Mouse (Mus musculus) thymus, adult 18-20 months (tissue): ENCODE results near the gene Trim42.

Source experiments
- DNase-seq, 2 experiments: peaks; one replicate each; pipeline ENCODE4 v3.0.0; 2022; ENCODE audit warnings: mixed read lengths in 2 of 2

The Trim42 gene

DNA sequence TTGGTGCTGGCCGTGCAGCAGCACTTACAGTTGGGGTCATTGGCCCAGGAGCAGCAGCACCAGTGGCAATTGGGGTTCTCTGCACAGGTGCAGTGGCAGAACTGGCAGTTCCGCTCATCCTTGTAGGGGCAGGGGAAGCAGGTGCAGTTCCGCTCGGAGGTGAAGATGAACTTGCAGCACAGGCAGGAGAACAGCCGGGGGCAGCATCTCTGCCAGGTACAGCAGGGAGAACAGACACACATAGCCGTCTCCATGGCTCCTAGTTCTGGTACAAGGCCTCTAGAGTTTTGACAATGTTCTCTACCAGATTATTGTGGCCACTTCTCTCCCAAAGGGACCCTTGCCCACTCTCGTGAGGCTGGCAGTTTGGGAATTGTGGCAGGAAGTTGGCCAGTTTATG, at the start of gene Trim42:
Gene Trim42, minus strand, starts transcription at position 368 of the 400 bp plus-strand sequence.
- DNase-seq = no peak

DNA sequence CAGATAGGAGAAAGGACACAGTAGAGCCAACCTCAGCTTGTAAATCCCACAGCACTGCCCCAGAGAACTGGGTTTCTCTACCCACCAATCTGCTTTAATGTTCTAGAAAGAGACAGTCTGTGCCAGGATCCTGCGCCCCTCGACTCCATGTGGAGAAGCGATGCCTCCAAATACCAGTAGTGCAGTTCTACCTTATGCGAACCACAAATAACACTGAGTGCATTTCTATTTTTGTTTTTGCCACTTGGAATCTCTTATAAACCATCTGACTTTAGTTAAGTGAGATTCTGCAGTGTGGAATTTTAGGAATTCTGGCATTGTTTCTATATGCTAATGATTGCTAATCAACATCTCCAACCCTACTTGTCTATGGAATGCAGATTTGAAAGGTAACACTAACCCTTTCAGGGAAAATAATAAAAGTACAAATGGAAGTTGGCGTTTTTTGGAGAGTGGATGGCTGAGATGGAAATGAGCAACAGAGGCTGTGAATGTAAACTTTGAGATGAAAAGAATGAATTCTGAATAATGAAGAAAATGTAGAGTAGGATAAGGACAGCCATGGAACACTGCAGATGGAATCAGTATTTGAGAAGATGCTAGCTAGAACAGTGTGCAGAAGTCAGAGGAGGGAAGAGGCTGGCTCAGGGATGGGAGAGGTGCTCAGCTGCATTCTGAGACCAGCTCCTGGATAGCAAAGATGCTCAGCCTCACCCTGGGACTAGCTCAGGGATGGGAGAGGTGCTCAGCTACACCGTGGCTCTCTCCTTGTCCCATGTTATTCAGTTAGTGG, 45.3 kb upstream of the Trim42 start:
- no peak for DNase-seq

DNA sequence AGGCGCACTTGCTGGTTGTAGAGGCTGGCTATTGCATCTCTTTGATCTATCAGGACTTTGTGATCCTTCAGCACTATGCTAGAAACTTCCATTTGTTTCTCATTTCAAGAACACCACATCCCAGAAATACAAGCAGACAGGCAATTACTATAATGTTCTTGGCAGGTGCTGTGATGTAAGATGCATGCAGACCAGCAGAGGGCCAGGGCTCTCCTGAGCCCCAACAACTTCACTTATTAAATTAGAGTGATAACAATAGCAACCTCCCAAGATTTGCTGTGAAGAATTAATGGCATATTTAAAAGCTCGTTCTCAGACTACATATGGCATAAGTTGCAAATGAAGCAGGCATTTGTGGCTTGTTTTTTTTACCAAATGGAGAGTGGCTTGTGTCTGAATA, 38.4 kb upstream of the Trim42 start:
- DNase-seq = no peak

DNA sequence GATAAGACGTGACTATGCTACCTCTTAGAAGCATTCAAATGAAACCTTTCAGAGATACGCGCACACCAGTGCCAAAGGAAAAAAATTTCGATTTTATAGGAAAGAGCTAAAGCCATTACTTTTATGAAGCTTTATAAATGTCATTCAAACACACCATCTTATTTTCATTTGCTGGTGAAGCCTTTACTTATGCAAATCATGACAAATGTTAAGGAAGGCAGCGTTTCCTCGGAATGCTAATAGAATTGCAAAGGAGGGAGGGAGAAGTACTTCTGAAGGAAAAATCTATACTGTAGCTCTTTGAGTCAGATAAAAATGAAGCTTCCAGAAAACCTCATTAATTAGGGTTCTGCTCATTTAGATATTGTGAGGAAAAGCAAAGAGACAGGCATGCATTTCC, 13.3 kb downstream of the Trim42 start:
- no peak for DNase-seq

DNA sequence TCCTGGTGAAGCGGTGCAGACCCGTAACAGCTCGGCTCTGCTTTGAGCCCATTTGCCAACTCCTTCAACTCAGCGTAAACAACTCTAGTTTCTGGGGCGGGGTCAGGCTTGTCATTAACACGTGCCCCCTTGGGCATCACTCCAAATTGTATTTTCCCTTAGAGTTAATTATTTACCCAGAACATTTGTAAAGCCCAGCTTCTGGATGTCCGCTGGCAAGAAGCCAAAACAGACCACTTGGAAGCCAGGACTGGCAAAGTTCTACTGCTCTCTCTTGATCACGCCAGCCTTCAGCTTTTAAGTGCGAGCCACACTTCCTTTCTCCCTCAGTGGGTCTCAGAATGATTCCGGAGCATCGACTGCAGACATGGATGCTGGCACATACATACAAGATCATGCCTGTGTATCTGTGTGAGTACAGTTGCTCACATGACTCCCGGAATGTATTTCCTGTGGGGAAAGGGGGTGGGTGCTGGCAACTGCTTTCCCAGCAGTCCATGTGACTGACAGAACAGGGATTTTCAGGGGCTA, 24.9 kb downstream of the Trim42 start:
- DNase-seq = no peak

DNA sequence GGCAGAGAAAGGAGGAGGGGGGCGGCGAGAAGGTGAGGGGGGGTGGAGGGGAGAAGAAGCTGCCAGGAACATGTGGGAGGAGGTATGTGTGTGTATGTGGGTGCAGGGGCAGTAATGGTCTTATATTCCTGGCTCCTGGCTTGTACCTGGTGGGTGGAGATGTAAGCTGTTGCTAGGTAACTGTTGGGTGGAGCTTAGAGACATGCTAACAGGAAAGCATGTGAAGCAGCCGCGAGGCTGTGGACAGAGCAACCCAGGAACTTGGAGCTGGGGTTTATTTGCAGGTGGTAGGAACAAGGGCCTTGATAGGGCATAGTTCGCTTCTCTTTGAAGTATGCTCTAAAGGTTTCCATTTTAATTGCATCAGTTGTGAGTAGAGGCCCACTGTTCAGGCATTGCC, 28.0 kb downstream of the Trim42 start:
- DNase-seq = no peak

DNA sequence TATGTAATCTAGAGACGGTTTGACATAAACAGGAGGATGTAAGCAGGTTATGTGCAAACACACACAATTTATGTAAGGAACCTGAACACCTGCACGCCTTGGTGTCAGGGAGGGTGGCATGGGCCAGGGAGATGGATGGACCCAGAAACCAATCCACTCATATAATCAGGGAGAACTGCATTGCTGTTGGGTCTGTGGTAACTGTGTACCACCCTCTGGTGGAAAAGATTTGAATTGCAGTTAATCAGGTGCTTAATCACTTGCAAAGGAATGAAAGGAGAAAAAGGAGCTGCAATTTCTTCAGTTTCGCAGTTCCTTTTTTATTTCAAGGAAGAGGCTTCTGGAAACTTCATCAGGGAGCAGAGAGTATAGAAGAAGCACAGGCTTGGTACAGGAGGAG, 46.9 kb downstream of the Trim42 start:
- DNase-seq = no peak

DNA sequence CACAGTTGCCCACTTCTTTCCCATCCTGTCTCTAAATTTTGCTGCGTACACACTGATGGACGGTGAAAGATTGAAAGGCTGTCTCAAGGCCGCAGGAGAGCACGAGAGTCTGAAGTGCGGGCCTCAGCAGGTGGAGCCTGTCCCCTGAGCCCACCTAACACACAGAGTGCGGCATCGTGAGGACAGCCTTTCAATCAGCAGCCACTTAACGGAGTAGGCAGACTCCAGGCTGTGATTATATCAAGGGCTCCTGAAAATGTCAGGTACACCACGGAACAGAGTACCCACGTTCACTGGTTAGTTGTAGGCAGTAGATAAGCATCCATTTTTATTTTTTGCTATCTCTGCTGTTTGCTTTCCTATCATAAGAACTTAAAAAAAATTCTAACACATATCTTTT, 47.6 kb downstream of the Trim42 start:
- no peak for DNase-seq

DNA sequence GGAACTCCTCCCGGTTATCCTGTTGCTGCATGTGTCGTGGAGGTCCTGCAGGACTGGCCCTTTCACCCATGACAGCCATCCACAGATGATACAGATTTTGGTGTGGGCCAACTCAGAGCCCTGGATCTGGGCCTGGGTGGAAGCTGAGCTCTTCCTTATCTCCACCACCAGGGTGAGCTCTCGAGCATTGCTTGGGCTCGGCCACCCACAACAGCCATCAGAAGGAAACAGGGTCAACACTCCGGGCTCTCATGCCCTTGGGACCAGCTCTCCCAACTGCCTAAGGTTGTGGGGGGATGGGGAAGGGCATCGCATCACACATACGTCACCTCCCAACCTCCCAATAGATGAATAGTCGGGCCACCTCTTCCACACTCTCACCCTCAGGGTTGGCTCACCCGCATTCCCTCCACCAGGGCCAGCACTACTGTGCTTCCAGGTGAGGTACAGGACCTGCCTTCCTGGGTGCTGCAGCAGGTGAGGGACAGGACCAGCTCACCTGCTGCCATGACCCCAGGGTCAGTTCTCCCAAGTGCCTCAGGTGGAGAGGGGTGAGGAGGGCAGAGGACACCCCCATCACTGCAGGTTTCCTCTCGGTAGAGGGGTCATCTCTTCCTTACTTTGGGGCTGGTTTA, 54.2 kb downstream of the Trim42 start:
- DNase-seq = no peak

DNA sequence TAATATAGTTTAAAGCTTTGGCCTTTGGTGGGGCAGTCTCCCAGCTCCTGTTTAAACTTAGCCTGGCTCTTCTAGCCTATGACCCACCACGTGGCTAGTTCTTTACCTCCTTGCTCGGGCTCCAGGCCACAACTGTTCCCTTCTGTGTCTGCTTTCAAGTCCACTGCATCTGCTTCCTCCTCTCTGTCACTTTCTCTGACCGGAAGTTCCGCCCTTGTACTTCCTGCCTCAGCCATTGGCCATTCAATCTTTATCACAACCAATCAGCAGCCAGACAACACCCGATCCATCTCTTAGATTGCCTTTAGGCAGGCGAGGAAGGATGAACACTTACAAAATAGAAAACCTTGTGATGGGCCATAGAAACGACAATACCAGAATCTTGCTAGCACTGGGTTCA, 58.1 kb downstream of the Trim42 start:
- no peak for DNase-seq

DNA sequence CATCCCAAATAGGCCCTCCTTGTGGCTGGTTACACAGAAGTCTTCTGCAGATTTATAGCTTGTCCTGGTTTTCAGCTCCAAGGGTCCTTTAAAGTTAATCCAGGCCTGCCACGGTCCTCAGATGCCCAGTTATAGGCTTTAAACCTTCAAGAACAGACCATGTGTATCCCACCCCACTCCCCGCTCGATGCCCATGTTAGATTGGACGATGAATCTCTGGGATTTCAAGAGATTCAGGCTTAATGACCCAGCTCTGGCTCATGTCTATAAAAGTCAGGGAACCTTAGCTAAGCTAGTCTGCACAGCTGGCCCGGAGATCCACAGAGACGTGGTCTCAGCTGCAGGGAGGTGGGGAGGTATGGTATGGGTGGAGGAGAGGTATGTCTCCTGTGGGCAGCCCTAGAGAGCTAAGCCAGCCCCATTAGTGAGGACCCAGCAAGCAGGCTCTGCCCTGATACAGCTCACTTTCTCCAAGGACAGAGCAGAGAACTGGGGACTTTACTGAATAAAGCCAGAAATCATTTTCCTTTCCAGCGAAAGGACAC, 60.2 kb downstream of the Trim42 start:
- no peak for DNase-seq

DNA sequence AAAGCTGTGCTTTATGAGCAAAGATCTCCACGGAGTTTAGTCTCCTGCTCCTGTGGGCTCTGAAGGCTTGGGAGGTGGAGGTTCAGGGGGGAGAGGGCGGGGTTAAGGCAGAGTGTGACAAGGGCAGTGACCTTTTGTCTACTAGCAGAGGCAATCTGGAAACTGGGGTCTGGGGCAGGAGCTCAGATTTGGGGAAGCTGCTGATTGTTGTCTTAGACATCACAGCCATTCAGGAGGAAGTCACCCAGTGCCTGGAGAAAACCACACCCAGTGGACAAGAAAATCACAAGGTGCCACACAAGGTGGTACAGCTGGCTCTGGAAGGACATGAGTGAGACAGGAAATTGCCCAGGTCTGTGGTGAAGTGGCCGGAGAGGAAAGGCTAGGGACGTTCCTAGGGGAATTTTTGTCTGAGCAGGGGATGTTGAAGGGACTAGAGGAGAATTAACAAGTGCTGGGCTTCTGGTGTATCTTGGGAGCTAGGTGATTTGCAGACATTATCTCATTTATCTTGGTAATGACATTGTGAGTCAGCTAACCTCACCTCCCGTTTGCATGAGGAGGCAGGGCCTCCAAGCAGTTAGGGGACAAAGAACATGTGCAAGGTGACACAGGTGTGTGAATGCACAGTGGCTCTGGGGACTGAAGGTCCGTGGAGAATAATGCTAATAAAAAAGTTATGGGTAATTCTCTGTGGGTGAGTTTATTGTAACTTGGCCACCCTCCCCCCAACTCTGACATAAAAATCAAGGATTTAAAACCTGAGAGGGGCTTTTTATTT, 61.9 kb downstream of the Trim42 start:
- DNase-seq = no peak
